ENCODE assay signal across 9 mouse cellular contexts in genomic region chr4:123323534-123323933, GRCm38 (mm10). TPM values are rescaled to one million over a fixed set of nuclear protein-coding genes. Genes with fewer than 3 reads are reported as not detected.
DNase-seq lines count a peak whose midpoint lies in the region; ATAC-seq and TF ChIP-seq lines count a peak whose summit lies in the region.
"Had no signal": no experiment of that assay in that cellular context is flagged by ENCODE, and none has a peak within 500 bp of the region (broad histone marks: within the 10 kb centered on the region; RNA-seq: fewer than 3 reads in every experiment).

Oxct2a (minus strand) TSS chr4:123323634.

- H3K4me3 ChIP-seq in heart, embryonic 13.5 days = peak within 1 kb of the TSS; percentile 39
- peak within 1 kb of the TSS; percentile 33 for H3K4me3 ChIP-seq in ES-Bruce4 (ENCODE audit: low read depth, low read length)

- no peak within 1 kb of the TSS for H3K9ac ChIP-seq in heart, embryonic 13.5 days
- H3K9ac ChIP-seq in ES-Bruce4 (ENCODE audit: low read depth, poor library complexity, severe bottlenecking) = no peak within 1 kb of the TSS

- H3K36me3 ChIP-seq in heart, embryonic 13.5 days = no peaks in the 10 kb centered on the region
- no peaks in the 10 kb centered on the region for H3K36me3 ChIP-seq in ES-Bruce4 (ENCODE audit: control insufficient read depth, insufficient read depth, low read length, poor library complexity, severe bottlenecking)

- H3K4me2 ChIP-seq in heart, embryonic 13.5 days = peak within 1 kb of the TSS; percentile 64

- peaks cover 29% of the 10 kb centered on the region for H3K27me3 ChIP-seq in heart, embryonic 13.5 days (replicated peaks)
- H3K27me3 ChIP-seq in ES-Bruce4 (ENCODE audit: control insufficient read depth, insufficient read depth, low read length, poor library complexity, severe bottlenecking) = no peaks in the 10 kb centered on the region

- TF ChIP-seq POLR2A in ES-Bruce4 (IDR thresholded peaks at IDR 0.05; ENCODE audit: insufficient read depth, low read length) = no peak

- TF ChIP-seq CTCF in ES-Bruce4 (IDR thresholded peaks at IDR 0.05; ENCODE audit: low read depth, low read length) = no peak

- ATAC-seq in heart, embryonic 13.5 days (ENCODE audit: extremely low read depth, insufficient number of reproducible peaks, low FRiP score, low TSS enrichment) = no peak
- peak; percentile 43; the same call in 1 of the 2 replicates for ATAC-seq in granulocyte monocyte progenitor cell, adult 5-6 weeks (replicated peaks; ENCODE audit: poor library complexity, severe bottlenecking)
- ATAC-seq in megakaryocyte progenitor cell, adult 5-6 weeks (replicated peaks; ENCODE audit: poor library complexity) = 0 out of 2 replicates have a peak, but pooled peaks have one; percentile 7

- no peak within 1 kb of the TSS for H3K27ac ChIP-seq in heart, embryonic 13.5 days (replicated peaks)
- H3K27ac ChIP-seq in ES-Bruce4 (ENCODE audit: insufficient read depth, low read length) = no peak within 1 kb of the TSS
- H3K27ac ChIP-seq: macrophage had no signal

- no peak for DNase-seq in heart, adult 8-10 months (ENCODE audit: low spot score)
- no peak for DNase-seq in right cerebral cortex, postnatal 25 days
- no peak for DNase-seq in spleen, adult 18-20 months
- no peak for DNase-seq in thymus, postnatal 0 days (ENCODE audit: low spot score)

- TF ChIP-seq EP300 in ES-Bruce4 (IDR thresholded peaks at IDR 0.05; ENCODE audit: insufficient read depth, low read depth, low read length) = no peak

- WGBS in heart, embryonic 13.5 days = 18% methylated on average over 13 of the region's 13 CpGs

- H3K9me3 ChIP-seq in heart, embryonic 13.5 days = no peaks in the 10 kb centered on the region
- H3K9me3 ChIP-seq in ES-Bruce4 (replicated peaks; ENCODE audit: control insufficient read depth, insufficient read depth, low read length, poor library complexity, severe bottlenecking) = no peaks in the 10 kb centered on the region

- H3K4me1 ChIP-seq in heart, embryonic 13.5 days = peaks cover 13% of the 10 kb centered on the region
- no peaks in the 10 kb centered on the region for H3K4me1 ChIP-seq in ES-Bruce4 (ENCODE audit: control insufficient read depth, insufficient read depth, low read length)

RNA-seq across cellular contexts. Expression of gene Oxct2a, which starts in this region (rescaled TPM):
- not detected in 2 replicates for polyA plus RNA-seq in heart, embryonic 13.5 days (2015; fragmentation: Nextera tagmentation; extraction: Ambion mirVana)
- not detected for total RNA-seq in heart, adult 8-10 months (2022)
- polyA plus RNA-seq in ES-Bruce4 (2011; ENCODE audit: insufficient read depth, insufficient read length, low read depth, missing spikeins) = 0.45 TPM in 1 of 2 replicates, not detected in the other
- total RNA-seq in granulocyte monocyte progenitor cell, adult 5-6 weeks (2014; fragmentation: Nextera tagmentation) = not detected in 2 replicates
- not detected in 2 replicates for total RNA-seq in granulocyte monocyte progenitor cell, adult 5-6 weeks (2017)
- total RNA-seq in megakaryocyte progenitor cell, adult 5-6 weeks (2015) = not detected in 2 replicates
- not detected in 2 replicates for total RNA-seq in megakaryocyte progenitor cell, adult 5-6 weeks (2017)
- polyA plus RNA-seq in thymus, postnatal 0 days (2015; fragmentation: Nextera tagmentation; extraction: Ambion mirVana) = not detected in 2 replicates
- polyA plus RNA-seq: macrophage had no signal

Comparison
In these comparisons a context has a peak if more than half of its experiments do, and no peak if none do; other contexts are left out.
1. Peak in ATAC-seq in granulocyte monocyte progenitor cell, adult 5-6 weeks; RNA of the gene not detected or under 1 TPM.
2. Peak in ATAC-seq in megakaryocyte progenitor cell, adult 5-6 weeks; RNA of the gene not detected or under 1 TPM.